Mouse (Mus musculus): ENCODE data around the gene Fgfr2.

DNA sequence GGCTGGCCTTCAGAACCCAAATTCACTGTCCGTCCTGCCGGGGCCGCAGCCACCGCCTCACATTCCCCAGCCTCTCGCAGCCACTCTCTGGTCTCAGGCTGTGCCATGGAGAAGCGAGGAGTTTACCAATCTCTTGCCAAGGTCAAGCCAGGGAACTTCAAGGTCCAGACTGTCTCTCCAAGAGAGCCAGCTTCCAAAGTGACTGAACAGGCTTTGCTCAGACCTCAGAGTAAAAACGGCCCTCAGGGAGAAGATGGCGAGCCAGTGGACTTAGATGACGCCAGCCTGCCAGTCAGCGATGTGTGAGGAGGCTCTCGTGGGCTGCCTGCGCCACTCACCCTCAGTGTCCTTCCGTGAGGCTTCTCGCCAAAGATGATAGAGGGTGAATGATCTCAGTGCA lies 2212.3 kb downstream of the Fgfr2 start:
- no peak for TF ChIP-seq CTCF (conservative IDR thresholded peaks at IDR 0.05; ENCODE audit: low read length)
- no peak for TF ChIP-seq NANOG (IDR thresholded peaks at IDR 0.05; ENCODE audit: borderline replicate concordance, low read length)
- no peak for TF ChIP-seq POU5F1 (IDR thresholded peaks at IDR 0.05; ENCODE audit: borderline replicate concordance, low read length)

Data from E14TG2a.4 (cell line).